Mouse (Mus musculus): Measurements from ENCODE around the gene Usp12. TPM values are rescaled to one million over a fixed set of nuclear protein-coding genes. Genes with fewer than 3 reads are reported as not detected.
A peak's percentile ranks its signal among the peaks of the same experiment; 100 is the strongest.

The Usp12 gene
- polyA plus RNA-seq, 1 experiment: 30.3 TPM

GRCm38 (mm10) chr5:146809951-146810350 is 15.1 kb upstream of the Usp12 start:
- TF ChIP-seq POLR2A (IDR thresholded peaks at IDR 0.05; ENCODE audit: low read depth, low read length) (no peak), CTCF (IDR thresholded peaks at IDR 0.05; ENCODE audit: borderline replicate concordance, insufficient read depth, low read length) (no peak)
- no peak overlapping the region for H3K27ac ChIP-seq (ENCODE audit: insufficient read depth, low read length)

GRCm38 (mm10) chr5:146806004-146806430 is 11.2 kb upstream of the Usp12 start:
- H3K4me1 ChIP-seq (ENCODE audit: control insufficient read depth, insufficient read depth, low read length): no peaks in the 10 kb centered on the region
- no peak overlapping the region for H3K27ac ChIP-seq (ENCODE audit: insufficient read depth, low read length)
- TF ChIP-seq CTCF (IDR thresholded peaks at IDR 0.05; ENCODE audit: borderline replicate concordance, insufficient read depth, low read length) (no peak), POLR2A (IDR thresholded peaks at IDR 0.05; ENCODE audit: low read depth, low read length) (no peak)
- H3K4me3 ChIP-seq (ENCODE audit: insufficient read depth, low read length): no peak overlapping the region

More at GRCm38 (mm10) chr5:146809951-146810350, 15.1 kb upstream of the Usp12 start:
- Histone ChIP-seq H3K4me1 (ENCODE audit: control insufficient read depth, insufficient read depth, low read length) (no peaks in the 10 kb centered on the region), H3K4me3 (ENCODE audit: insufficient read depth, low read length) (no peak overlapping the region)

DNA sequence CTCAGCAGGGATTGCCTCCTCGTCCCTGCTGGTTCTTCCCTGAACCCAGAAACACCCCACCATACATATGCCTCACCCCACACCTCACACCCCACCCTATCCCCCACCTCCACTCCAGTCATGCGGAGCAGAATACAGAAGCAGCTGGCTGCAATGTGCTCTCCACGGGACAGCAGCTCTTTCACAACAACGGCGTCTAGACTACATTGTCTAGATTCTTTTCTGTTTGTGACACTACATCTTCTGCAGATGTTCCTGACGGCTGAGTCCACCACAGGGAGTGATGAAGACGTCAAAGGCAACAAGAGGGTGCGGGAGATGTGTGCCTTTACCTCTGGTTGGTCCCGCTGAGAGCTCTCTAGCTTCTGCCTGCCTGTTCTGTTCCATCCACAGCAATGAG is 3.2 kb upstream of the Usp12 start:
- no peak overlapping the region for H3K27ac ChIP-seq (ENCODE audit: insufficient read depth, low read length)
- TF ChIP-seq CTCF (IDR thresholded peaks at IDR 0.05; ENCODE audit: borderline replicate concordance, insufficient read depth, low read length) (no peak), POLR2A (IDR thresholded peaks at IDR 0.05; ENCODE audit: low read depth, low read length) (no peak)
- H3K4me3 ChIP-seq (ENCODE audit: insufficient read depth, low read length): no peak overlapping the region
- no peaks in the 10 kb centered on the region; the same call in 1 of the 2 replicates for H3K4me1 ChIP-seq (ENCODE audit: control insufficient read depth, insufficient read depth, low read length)

DNA sequence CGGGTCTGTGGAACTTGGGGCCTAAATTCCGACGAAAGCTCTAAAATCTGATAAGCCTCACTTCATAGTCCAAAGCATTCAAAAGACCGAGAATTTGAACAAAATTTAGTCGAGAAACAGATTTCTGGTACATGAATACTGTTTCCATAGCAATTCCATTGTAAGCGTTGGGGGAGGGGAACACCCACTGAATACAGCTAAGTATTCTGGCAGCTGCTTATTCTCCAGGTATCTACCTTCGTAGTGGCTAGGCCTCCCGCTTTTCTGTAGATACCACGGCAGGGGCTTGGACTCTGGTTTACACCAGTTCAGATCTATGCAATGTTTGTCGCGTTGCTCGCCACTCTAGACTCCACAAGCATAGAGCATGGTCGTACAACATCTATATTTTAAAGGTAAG is 922 bp upstream of the Usp12 start:
- Histone ChIP-seq H3K27ac (ENCODE audit: insufficient read depth, low read length) (no peak overlapping the region), H3K4me3 (ENCODE audit: insufficient read depth, low read length) (no peak overlapping the region), H3K4me1 (ENCODE audit: control insufficient read depth, insufficient read depth, low read length) (peaks cover 13% of the 10 kb centered on the region)
- no peak for TF ChIP-seq POLR2A (IDR thresholded peaks at IDR 0.05; ENCODE audit: low read depth, low read length)

DNA sequence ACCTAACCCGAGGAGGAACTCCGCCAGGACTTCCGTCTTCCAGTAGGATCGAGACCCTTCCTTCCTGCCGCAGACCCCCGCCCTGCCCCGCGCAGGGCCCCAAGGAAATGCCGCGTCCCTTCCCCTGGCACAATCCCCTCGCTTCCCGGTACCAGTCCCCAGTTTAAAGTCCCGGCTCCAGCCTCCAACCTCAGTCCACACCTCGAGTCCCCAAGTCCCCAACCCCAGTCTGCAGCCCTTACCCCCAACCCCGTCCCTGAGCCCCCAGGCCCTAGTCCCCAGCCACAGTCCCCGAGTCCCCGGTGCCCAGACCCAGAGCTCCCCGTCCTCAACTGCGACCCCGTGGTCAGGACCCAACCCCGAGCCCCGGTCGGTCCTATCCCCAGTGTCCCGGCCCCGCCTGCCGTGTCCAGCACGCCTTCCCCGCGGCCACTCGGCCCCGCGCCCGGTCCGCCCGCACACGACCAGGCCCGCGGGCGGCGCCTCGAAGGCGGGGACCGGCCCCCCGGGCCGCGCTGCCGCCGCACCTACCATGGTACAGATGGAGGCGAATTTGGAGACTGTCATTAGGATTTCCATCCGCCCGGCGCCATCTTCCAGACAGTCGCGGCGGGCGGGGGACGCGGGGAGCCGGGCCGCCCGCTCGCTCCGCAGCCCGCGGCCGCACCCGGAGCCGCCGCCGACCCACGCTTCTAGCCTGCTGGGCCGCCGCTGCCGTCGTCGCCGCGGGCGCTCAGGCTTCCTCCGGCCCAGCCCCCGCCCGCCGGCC is 538 bp downstream of the Usp12 start:
- Histone ChIP-seq H3K4me3 (ENCODE audit: insufficient read depth, low read length) (peak overlapping the region; percentile 94), H3K27ac (ENCODE audit: insufficient read depth, low read length) (peak overlapping the region; percentile 65), H3K4me1 (ENCODE audit: control insufficient read depth, insufficient read depth, low read length) (peaks cover 15% of the 10 kb centered on the region)
- TF ChIP-seq CTCF (IDR thresholded peaks at IDR 0.05; ENCODE audit: borderline replicate concordance, insufficient read depth, low read length): no peak
- TF ChIP-seq POLR2A (IDR thresholded peaks at IDR 0.05; ENCODE audit: low read depth, low read length): peak; percentile 52; the same call in 1 of the 2 replicates

- TF ChIP-seq POLR2A (IDR thresholded peaks at IDR 0.05; ENCODE audit: low read depth, low read length) (no peak), CTCF (IDR thresholded peaks at IDR 0.05; ENCODE audit: borderline replicate concordance, insufficient read depth, low read length) (no peak)
- H3K27ac ChIP-seq (ENCODE audit: insufficient read depth, low read length): no peak overlapping the region
- H3K4me1 ChIP-seq (ENCODE audit: control insufficient read depth, insufficient read depth, low read length): peaks cover 15% of the 10 kb centered on the region
- H3K4me3 ChIP-seq (ENCODE audit: insufficient read depth, low read length): peak overlapping the region; percentile 94
Observed at GRCm38 (mm10) chr5:146793630-146794083, 1.1 kb downstream of the Usp12 start.

DNA sequence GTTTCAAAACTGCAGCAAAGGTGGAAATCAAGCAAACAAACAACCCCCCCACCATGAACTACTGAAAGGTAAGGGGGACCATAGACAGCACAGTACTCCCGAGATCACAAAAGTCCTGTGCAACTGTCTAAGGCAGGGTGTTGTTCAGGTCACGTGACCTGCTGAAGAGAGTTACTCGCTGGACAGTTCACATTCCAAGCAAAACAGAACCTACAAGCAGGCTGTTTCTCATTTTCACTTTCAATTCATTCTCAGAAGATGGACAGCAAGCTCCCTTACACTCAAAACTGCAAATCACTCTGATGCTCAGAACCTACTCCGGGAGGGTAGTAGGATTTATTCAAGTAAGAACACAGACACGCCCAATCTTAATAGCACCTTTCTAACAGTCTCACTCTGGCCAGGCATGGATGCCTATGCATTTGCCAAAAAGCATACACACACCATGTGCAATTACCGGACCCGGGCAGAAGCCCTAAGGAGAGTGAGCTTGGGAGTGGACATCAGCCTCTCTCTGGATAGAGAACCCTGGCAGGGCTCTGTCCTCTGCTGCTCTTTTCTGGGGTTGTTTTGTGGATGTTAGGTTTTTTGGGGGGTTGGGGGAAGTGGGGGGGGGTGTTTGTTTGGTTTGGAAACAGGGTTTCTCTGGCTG is 2.5 kb downstream of the Usp12 start:
- TF ChIP-seq CTCF (IDR thresholded peaks at IDR 0.05; ENCODE audit: borderline replicate concordance, insufficient read depth, low read length) (no peak), POLR2A (IDR thresholded peaks at IDR 0.05; ENCODE audit: low read depth, low read length) (no peak)
- Histone ChIP-seq H3K4me1 (ENCODE audit: control insufficient read depth, insufficient read depth, low read length) (peaks cover 15% of the 10 kb centered on the region), H3K27ac (ENCODE audit: insufficient read depth, low read length) (no peak overlapping the region), H3K4me3 (ENCODE audit: insufficient read depth, low read length) (0 out of 2 replicates have a peak overlapping the region, but pooled peaks have one; percentile 1)

GRCm38 (mm10) chr5:146790944-146791343 is 3.9 kb downstream of the Usp12 start:
- TF ChIP-seq CTCF (IDR thresholded peaks at IDR 0.05; ENCODE audit: borderline replicate concordance, insufficient read depth, low read length) (no peak), POLR2A (IDR thresholded peaks at IDR 0.05; ENCODE audit: low read depth, low read length) (no peak)
- H3K27ac ChIP-seq (ENCODE audit: insufficient read depth, low read length): no peak overlapping the region
- no peak overlapping the region for H3K4me3 ChIP-seq (ENCODE audit: insufficient read depth, low read length)
- H3K4me1 ChIP-seq (ENCODE audit: control insufficient read depth, insufficient read depth, low read length): peaks cover 15% of the 10 kb centered on the region

DNA sequence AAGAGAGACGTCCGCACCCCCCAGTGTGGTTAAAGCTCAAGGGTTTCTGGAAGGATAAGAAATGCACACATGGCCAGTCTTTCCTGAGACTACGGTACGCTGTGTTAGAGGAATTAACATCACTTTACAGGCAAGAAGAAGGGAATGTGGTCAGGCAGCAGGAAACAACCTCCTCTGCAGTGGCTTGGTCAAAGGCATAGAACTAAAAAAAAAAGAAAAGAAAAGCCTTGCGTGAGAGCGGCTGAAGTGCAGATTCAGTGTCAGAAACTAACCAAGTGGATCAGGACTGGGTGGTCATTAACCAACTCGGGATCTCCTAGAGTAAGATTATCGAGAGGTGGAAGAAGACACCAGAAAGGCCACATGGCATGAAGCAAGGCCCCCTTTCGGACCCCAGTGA is 5.4 kb downstream of the Usp12 start:
- TF ChIP-seq CTCF (IDR thresholded peaks at IDR 0.05; ENCODE audit: borderline replicate concordance, insufficient read depth, low read length) (no peak), POLR2A (IDR thresholded peaks at IDR 0.05; ENCODE audit: low read depth, low read length) (no peak)
- Histone ChIP-seq H3K27ac (ENCODE audit: insufficient read depth, low read length) (no peak overlapping the region), H3K4me1 (ENCODE audit: control insufficient read depth, insufficient read depth, low read length) (peaks cover 15% of the 10 kb centered on the region), H3K4me3 (ENCODE audit: insufficient read depth, low read length) (no peak overlapping the region)

GRCm38 (mm10) chr5:146786123-146786522 is 8.7 kb downstream of the Usp12 start:
- no peak for TF ChIP-seq POLR2A (IDR thresholded peaks at IDR 0.05; ENCODE audit: low read depth, low read length)
- H3K4me3 ChIP-seq (ENCODE audit: insufficient read depth, low read length): no peak overlapping the region
- H3K27ac ChIP-seq (ENCODE audit: insufficient read depth, low read length): no peak overlapping the region
- 0 out of 2 replicates have a peak, but pooled peaks cover 6% of the 10 kb centered on the region for H3K4me1 ChIP-seq (ENCODE audit: control insufficient read depth, insufficient read depth, low read length)
